Mouse (Mus musculus): ENCODE data around the gene Klf4. TPM values are rescaled to one million over a fixed set of nuclear protein-coding genes. Genes with fewer than 3 reads are reported as not detected.

Klf4 gene
- polyA plus RNA-seq, 1 experiment from 2014 or later: 12.3 TPM

- H3K4me3 ChIP-seq: no peak overlapping the region
- peaks cover 25% of the 10 kb centered on the region for H3K4me1 ChIP-seq
- peak overlapping the region; percentile 81; the same call in 1 of the 2 replicates for H3K4me2 ChIP-seq (replicated peaks)
- no peak overlapping the region for H3K27ac ChIP-seq
- WGBS: 73% methylated on average over 4 of the region's 4 CpGs
- H3K9me3 ChIP-seq: no peaks in the 10 kb centered on the region
- peaks cover 27% of the 10 kb centered on the region for H3K27me3 ChIP-seq
- H3K36me3 ChIP-seq: no peaks in the 10 kb centered on the region
- no peak for ATAC-seq (ENCODE audit: low FRiP score, low read depth)
- H3K9ac ChIP-seq: no peak overlapping the region
These were observed 2.2 kb upstream of the Klf4 start for GRCm38 (mm10) chr4:55534510-55534909.

DNA sequence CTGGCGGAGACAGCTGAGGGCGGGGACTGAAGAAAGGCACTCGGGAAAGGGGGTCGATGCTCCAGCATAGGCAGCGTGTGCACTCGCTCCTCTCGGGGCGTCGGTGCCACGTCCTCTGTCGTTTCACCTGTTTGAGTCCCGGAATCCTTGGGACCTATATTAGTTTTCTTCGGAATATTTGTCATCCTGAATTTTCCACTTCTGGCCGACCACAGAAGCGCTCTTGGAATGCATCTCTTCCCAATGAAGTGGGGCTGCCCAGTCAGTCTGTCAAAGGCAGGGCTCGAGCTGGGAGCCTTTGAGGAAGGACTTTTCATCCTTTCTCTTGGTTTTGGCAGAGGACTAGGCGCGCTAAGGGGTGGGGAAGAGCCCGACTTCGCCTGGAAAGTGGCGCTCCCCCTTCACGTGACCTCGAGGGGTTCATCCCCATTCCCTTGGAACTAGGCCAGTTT is 1.6 kb upstream of the Klf4 start:
- Histone ChIP-seq H3K36me3 (no peaks in the 10 kb centered on the region), H3K9me3 (no peaks in the 10 kb centered on the region), H3K4me2 (replicated peaks) (peak overlapping the region; percentile 81), H3K27me3 (peaks cover 28% of the 10 kb centered on the region), H3K27ac (peak overlapping the region; percentile 94), H3K9ac (peak overlapping the region; percentile 79), H3K4me3 (peak overlapping the region; percentile 71), H3K4me1 (peaks cover 31% of the 10 kb centered on the region)
- no peak for ATAC-seq (ENCODE audit: low FRiP score, low read depth)
- 2% methylated on average over 23 of the region's 23 CpGs for WGBS

DNA sequence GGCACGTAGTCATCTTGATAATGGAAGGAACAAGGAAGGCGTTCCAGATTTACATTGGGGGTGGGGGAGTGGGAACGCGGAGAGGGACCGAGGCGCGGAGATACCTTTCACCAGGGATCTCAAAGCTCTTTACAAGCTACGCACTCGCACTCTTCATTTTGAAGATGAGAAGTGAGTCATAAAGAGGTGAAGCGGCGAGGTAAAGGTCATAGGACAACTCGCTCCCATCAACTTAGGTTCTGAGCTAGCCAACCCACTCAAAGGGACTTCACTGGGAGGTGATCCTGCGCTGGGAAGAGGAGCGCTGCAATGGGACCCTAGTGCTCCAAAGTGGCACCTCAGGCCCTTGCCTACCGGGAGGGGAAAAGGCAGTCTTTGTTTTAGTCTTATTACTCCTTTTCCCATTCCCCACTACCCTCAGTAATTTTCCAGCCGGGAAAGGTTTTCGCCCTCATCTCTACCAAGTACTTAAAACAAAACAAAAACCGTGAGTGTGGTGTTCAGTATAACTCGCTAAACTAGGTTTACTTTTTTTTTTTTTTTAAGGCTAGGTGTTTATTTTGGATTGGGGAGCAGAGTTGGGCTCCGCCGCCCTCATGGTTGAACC is 1.0 kb upstream of the Klf4 start:
- ATAC-seq (ENCODE audit: low FRiP score, low read depth): 0 out of 2 replicates have a peak, but pooled peaks have one; percentile 1
- peak overlapping the region; percentile 81 for H3K4me2 ChIP-seq (replicated peaks)
- H3K27me3 ChIP-seq: peaks cover 28% of the 10 kb centered on the region
- peaks cover 31% of the 10 kb centered on the region for H3K4me1 ChIP-seq
- WGBS: under 1% methylated on average over 21 of the region's 21 CpGs
- H3K9me3 ChIP-seq: no peaks in the 10 kb centered on the region
- H3K27ac ChIP-seq: peak overlapping the region; percentile 94
- peak overlapping the region; percentile 79 for H3K9ac ChIP-seq
- no peaks in the 10 kb centered on the region for H3K36me3 ChIP-seq
- peak overlapping the region; percentile 71 for H3K4me3 ChIP-seq

DNA sequence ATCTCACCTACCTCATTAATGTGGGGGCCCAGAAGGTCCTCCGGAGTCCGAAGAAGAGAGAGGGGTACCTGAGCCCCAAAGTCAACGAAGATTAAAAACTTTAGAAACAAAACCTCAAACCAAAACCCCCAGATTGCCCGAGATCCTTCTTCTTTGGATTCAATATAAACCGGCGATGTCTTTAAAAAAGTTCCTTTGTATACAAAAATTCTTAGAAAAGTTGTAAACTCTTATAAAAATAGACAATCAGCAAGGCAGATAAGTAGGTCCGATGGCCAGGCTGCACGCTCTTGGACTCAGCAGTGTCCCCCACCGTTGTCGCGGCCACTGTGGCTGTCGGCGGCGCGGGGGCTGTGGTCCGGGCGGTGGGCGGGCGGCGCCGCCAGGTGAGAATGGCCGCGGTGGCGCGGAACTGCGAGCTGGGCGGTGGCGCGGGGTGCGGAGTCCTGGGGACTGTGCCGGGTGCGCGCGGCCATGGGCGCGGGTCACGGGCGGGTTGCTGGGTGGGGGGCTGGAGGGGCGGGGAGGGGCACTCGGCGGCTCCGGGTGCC is 335 bp downstream of the Klf4 start:
- Histone ChIP-seq H3K27ac (peak overlapping the region; percentile 49; the same call in 1 of the 2 replicates), H3K27me3 (peaks cover 28% of the 10 kb centered on the region), H3K36me3 (peaks cover 4% of the 10 kb centered on the region; the same call in 1 of the 2 replicates), H3K9ac (peak overlapping the region; percentile 82), H3K4me2 (replicated peaks) (peak overlapping the region; percentile 93), H3K4me1 (peaks cover 35% of the 10 kb centered on the region), H3K9me3 (no peaks in the 10 kb centered on the region), H3K4me3 (peak overlapping the region; percentile 71)
- WGBS: under 1% methylated on average over 38 of the region's 42 CpGs
- ATAC-seq (ENCODE audit: low FRiP score, low read depth): no peak; the same call in none of the 2 replicates

DNA sequence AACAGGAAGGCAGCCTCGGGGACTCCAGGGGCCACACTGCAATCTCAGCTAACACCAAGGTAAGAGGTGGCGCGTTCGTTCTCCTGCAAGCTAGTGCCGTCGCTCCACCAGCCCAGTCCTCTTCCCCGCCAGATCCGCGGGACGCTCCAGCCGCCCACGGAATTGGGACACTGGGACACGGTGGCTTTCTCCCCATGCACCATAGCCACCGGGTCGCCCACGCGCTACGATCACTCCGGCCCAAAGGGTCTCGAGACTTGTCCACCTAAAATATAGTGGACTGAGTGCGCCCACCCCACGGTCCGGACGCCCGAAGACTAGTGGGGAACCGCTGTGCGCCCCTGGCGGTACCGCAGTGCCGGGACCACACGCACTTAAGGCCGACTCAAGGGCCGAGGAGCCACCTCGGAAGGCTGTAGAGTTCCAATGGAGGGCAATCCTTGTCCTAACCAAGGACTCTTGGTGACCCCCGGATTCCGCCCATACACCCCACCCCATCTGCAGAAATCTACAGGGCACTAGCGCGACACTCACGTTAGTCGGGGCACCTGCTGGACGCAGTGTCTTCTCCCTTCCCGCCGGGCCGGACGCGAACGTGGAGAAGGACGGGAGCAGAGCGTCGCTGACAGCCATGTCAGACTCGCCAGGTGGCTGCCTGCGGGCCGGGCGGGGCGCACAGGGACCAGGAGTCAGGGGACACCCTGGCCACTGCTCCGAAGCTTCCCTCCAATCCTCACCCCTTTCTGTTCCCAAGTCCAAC is 990 bp downstream of the Klf4 start:
- H3K4me2 ChIP-seq (replicated peaks): peak overlapping the region; percentile 93
- H3K9me3 ChIP-seq: no peaks in the 10 kb centered on the region
- peak overlapping the region; percentile 71 for H3K4me3 ChIP-seq
- H3K27ac ChIP-seq: no peak overlapping the region
- H3K36me3 ChIP-seq: peaks cover 4% of the 10 kb centered on the region; the same call in 1 of the 2 replicates
- H3K9ac ChIP-seq: peak overlapping the region; percentile 82
- H3K4me1 ChIP-seq: peaks cover 37% of the 10 kb centered on the region
- peaks cover 24% of the 10 kb centered on the region for H3K27me3 ChIP-seq
- 2% methylated on average over 56 of the region's 56 CpGs for WGBS
- ATAC-seq (ENCODE audit: low FRiP score, low read depth): no peak

DNA sequence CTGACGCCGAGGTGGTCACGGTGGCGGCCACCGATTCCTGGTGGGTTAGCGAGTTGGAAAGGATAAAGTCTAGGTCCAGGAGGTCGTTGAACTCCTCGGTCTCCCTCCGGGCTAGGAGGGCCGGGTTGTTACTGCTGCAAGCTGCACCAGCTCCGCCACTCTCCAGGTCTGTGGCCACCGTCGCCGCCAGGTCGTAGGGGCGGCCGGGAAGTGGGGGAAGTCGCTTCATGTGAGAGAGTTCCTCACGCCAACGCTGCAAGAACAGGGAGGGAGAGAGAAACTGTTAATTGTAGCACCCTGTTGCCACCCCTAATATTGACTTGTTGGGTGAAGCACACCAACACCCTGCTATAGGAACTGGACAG is 1.6 kb downstream of the Klf4 start:
- no peak overlapping the region for H3K27ac ChIP-seq
- H3K4me1 ChIP-seq: peaks cover 41% of the 10 kb centered on the region
- peak overlapping the region; percentile 71 for H3K4me3 ChIP-seq
- H3K9ac ChIP-seq: peak overlapping the region; percentile 82
- WGBS: 2% methylated on average over 20 of the region's 20 CpGs
- peaks cover 21% of the 10 kb centered on the region for H3K27me3 ChIP-seq
- peaks cover 4% of the 10 kb centered on the region; the same call in 1 of the 2 replicates for H3K36me3 ChIP-seq
- no peaks in the 10 kb centered on the region for H3K9me3 ChIP-seq
- peak overlapping the region; percentile 93 for H3K4me2 ChIP-seq (replicated peaks)
- ATAC-seq (ENCODE audit: low FRiP score, low read depth): no peak

- WGBS: under 1% methylated on average over 27 of the region's 27 CpGs
- H3K36me3 ChIP-seq: peaks cover 4% of the 10 kb centered on the region; the same call in 1 of the 2 replicates
- peak overlapping the region; percentile 93 for H3K4me2 ChIP-seq (replicated peaks)
- peaks cover 41% of the 10 kb centered on the region for H3K4me1 ChIP-seq
- peaks cover 18% of the 10 kb centered on the region for H3K27me3 ChIP-seq
- H3K9me3 ChIP-seq: no peaks in the 10 kb centered on the region
- H3K27ac ChIP-seq: no peak overlapping the region
- H3K4me3 ChIP-seq: peak overlapping the region; percentile 71
- peak overlapping the region; percentile 82 for H3K9ac ChIP-seq
- ATAC-seq (ENCODE audit: low FRiP score, low read depth): no peak
These were observed 2.0 kb downstream of the Klf4 start for GRCm38 (mm10) chr4:55530236-55530635.

GRCm38 (mm10) chr4:55528404-55528803 is 3.9 kb downstream of the Klf4 start:
- Histone ChIP-seq H3K4me3 (no peak overlapping the region), H3K4me2 (replicated peaks) (peak overlapping the region; percentile 93), H3K27me3 (peaks cover 18% of the 10 kb centered on the region), H3K4me1 (peaks cover 34% of the 10 kb centered on the region), H3K27ac (no peak overlapping the region), H3K9me3 (no peaks in the 10 kb centered on the region), H3K36me3 (peaks cover 4% of the 10 kb centered on the region; the same call in 1 of the 2 replicates), H3K9ac (no peak overlapping the region)
- WGBS: 74% methylated on average over 4 of the region's 4 CpGs
- no peak for ATAC-seq (ENCODE audit: low FRiP score, low read depth)

DNA sequence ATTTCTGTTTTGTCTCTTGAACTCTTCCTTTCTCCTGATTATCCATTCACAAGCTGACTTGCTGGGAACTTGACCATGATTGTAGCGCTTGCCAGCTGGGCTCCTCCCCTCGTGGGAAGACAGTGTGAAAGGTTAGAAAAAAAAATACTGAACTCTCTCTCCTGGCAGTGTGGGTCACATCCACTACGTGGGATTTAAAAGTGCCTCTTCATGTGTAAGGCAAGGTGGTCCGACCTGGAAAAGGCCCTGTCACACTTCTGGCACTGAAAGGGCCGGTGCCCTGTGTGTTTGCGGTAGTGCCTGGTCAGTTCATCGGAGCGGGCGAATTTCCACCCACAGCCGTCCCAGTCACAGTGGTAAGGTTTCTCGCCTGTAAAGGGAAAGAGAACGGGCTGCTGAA is 4.3 kb downstream of the Klf4 start:
- Histone ChIP-seq H3K27ac (no peak overlapping the region), H3K9ac (no peak overlapping the region), H3K36me3 (peaks cover 4% of the 10 kb centered on the region; the same call in 1 of the 2 replicates), H3K4me3 (no peak overlapping the region), H3K4me1 (peaks cover 34% of the 10 kb centered on the region), H3K4me2 (replicated peaks) (peak overlapping the region; percentile 93), H3K27me3 (peaks cover 18% of the 10 kb centered on the region), H3K9me3 (no peaks in the 10 kb centered on the region)
- ATAC-seq (ENCODE audit: low FRiP score, low read depth): no peak
- 83% methylated on average over 12 of the region's 12 CpGs for WGBS

GRCm38 (mm10) chr4:55526247-55527115 is 5.8 kb downstream of the Klf4 start:
- Histone ChIP-seq H3K4me2 (replicated peaks) (no peak overlapping the region), H3K9ac (no peak overlapping the region), H3K4me3 (no peak overlapping the region), H3K27ac (no peak overlapping the region), H3K27me3 (peaks cover 21% of the 10 kb centered on the region), H3K9me3 (no peaks in the 10 kb centered on the region), H3K4me1 (peaks cover 32% of the 10 kb centered on the region), H3K36me3 (peaks cover 4% of the 10 kb centered on the region; the same call in 1 of the 2 replicates)
- ATAC-seq (ENCODE audit: low FRiP score, low read depth): no peak
- WGBS: 35% methylated on average over 5 of the region's 5 CpGs

GRCm38 (mm10) chr4:55523921-55524320 is 8.3 kb downstream of the Klf4 start:
- H3K9ac ChIP-seq: no peak overlapping the region
- no peak overlapping the region for H3K4me3 ChIP-seq
- peaks cover 4% of the 10 kb centered on the region; the same call in 1 of the 2 replicates for H3K36me3 ChIP-seq
- H3K4me2 ChIP-seq (replicated peaks): no peak overlapping the region
- 77% methylated on average over 4 of the region's 4 CpGs for WGBS
- ATAC-seq (ENCODE audit: low FRiP score, low read depth): no peak
- H3K27me3 ChIP-seq: 0 out of 2 replicates have a peak, but pooled peaks cover 8% of the 10 kb centered on the region
- H3K27ac ChIP-seq: no peak overlapping the region
- H3K4me1 ChIP-seq: peaks cover 10% of the 10 kb centered on the region
- no peaks in the 10 kb centered on the region for H3K9me3 ChIP-seq
